Mouse (Mus musculus): ENCODE data around the gene A26c2.

Gene A26c2

GRCm38 (mm10) chr7:62823573-62823972, at the start of gene A26c2:
TSS of gene A26c2 (minus strand) at chr7:62823673.
- DNase-seq (ENCODE audit: extremely low read depth, low read depth, low spot score): no peak

GRCm38 (mm10) chr7:62851471-62851870, 28.0 kb upstream of the A26c2 start:
- DNase-seq (ENCODE audit: extremely low read depth, low read depth, low spot score): no peak
